Mouse (Mus musculus) bone marrow, adult 2 months (tissue): ENCODE data around the gene Kat2b.

Experiments
- CTCF ChIP-seq: fragments of 200-500 bp; IDR thresholded peaks from 2 replicates; pipeline ENCODE4 v1.5.1; 2011; ENCODE audit warnings: low read length, control low read depth; ENCODE audit not compliant: control insufficient read depth, insufficient read depth
- POLR2A ChIP-seq: fragments of 200-500 bp; IDR thresholded peaks from 2 replicates; pipeline ENCODE4 v1.6.1; 2011; ENCODE audit warnings: low read depth, mild to moderate bottlenecking, control low read depth, low read length, borderline replicate concordance; ENCODE audit not compliant: control insufficient read depth

- no peak for TF ChIP-seq POLR2A
- TF ChIP-seq CTCF: no peak
Observed at GRCm38 (mm10) chr17:53664703-53665382, 98.2 kb downstream of the Kat2b start.
